Mouse (Mus musculus) left cerebral cortex, adult 9 months (tissue): ENCODE measurements around the gene Col4a3.

ENCODE experiments used
- DNase-seq, 2 experiments: peaks; one replicate each; pipeline ENCODE4 v3.0.0; 2022; ENCODE audit warnings: low spot score in 2 of 2

The Col4a3 gene

GRCm38 (mm10) chr1:82605856-82606255 lies 19.1 kb downstream of the Col4a3 start:
- no peak for DNase-seq

GRCm38 (mm10) chr1:82608646-82609262 lies 22.0 kb downstream of the Col4a3 start:
- DNase-seq: peak; percentile 6 to 15

- no peak for DNase-seq
These were observed 25.4 kb downstream of the Col4a3 start for GRCm38 (mm10) chr1:82612061-82612660.

- no peak for DNase-seq
These were observed 31.3 kb downstream of the Col4a3 start for GRCm38 (mm10) chr1:82618001-82618400.

- DNase-seq: no peak
These were observed 31.9 kb downstream of the Col4a3 start for GRCm38 (mm10) chr1:82618592-82618991.

- DNase-seq: no peak
These were observed 33.3 kb downstream of the Col4a3 start for GRCm38 (mm10) chr1:82619981-82620380.

GRCm38 (mm10) chr1:82624934-82625333 lies 38.2 kb downstream of the Col4a3 start:
- no peak for DNase-seq

GRCm38 (mm10) chr1:82625474-82625873 lies 38.8 kb downstream of the Col4a3 start:
- no peak for DNase-seq

- no peak for DNase-seq
These were observed 40.9 kb downstream of the Col4a3 start for GRCm38 (mm10) chr1:82627652-82628051.

GRCm38 (mm10) chr1:82629495-82629894 lies 42.8 kb downstream of the Col4a3 start:
- DNase-seq: no peak

- no peak for DNase-seq
These were observed 44.6 kb downstream of the Col4a3 start for GRCm38 (mm10) chr1:82631169-82631792.

GRCm38 (mm10) chr1:82634545-82635253 lies 48.0 kb downstream of the Col4a3 start:
- DNase-seq: peak in 1 of 2 experiments; percentile 21

GRCm38 (mm10) chr1:82635254-82635620 lies 48.5 kb downstream of the Col4a3 start:
- DNase-seq: no peak

- no peak for DNase-seq
These were observed 49.6 kb downstream of the Col4a3 start for GRCm38 (mm10) chr1:82636321-82636720.

GRCm38 (mm10) chr1:82637414-82637813 lies 50.7 kb downstream of the Col4a3 start:
- no peak for DNase-seq

GRCm38 (mm10) chr1:82638428-82638827 lies 51.7 kb downstream of the Col4a3 start:
- DNase-seq: no peak

- DNase-seq: peak in 1 of 2 experiments; percentile 72
These were observed 54.7 kb downstream of the Col4a3 start for GRCm38 (mm10) chr1:82641316-82641987.

GRCm38 (mm10) chr1:82647989-82648388 lies 61.3 kb downstream of the Col4a3 start:
- no peak for DNase-seq

GRCm38 (mm10) chr1:82650868-82651267 lies 64.1 kb downstream of the Col4a3 start:
- no peak for DNase-seq

GRCm38 (mm10) chr1:82654046-82654445 lies 67.3 kb downstream of the Col4a3 start:
- no peak for DNase-seq

GRCm38 (mm10) chr1:82656452-82656851 lies 69.7 kb downstream of the Col4a3 start:
- DNase-seq: no peak

GRCm38 (mm10) chr1:82662269-82662668 lies 75.5 kb downstream of the Col4a3 start:
- no peak for DNase-seq
